Mouse (Mus musculus): ENCODE results near the gene Pgap3. TPM values are rescaled to one million over a fixed set of nuclear protein-coding genes. Genes with fewer than 3 reads are reported as not detected.

Pgap3 gene
- polyA plus RNA-seq, 1 experiment from 2014 or later, result 17.4 TPM

DNA sequence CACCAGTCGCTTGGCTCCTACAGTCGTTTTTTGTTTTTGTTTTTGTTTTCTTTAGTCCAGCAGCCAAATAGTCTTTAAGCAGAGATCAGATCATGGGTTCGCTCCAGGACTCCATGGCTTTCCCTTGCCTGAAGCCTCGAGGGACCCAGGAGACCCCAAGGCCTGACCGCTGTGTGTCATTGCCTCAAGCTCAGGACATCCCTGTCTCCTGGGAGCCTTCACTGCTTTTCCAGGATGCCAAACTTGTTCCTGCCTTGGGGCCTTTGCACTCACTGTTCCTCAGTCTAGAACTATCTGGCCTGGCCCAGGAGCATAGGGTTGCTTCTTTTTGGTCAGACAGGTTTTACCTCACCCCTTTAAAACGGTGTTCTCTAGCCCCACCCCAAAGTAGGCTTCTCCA, 6.3 kb upstream of the Pgap3 start:
- Histone ChIP-seq H3K36me3 (ENCODE audit: insufficient read depth, low read length) (no peaks in the 10 kb centered on the region), H3K4me1 (replicated peaks; ENCODE audit: insufficient read depth, low read length) (peaks cover 14% of the 10 kb centered on the region), H3K4me3 (replicated peaks; ENCODE audit: low read depth, low read length) (no peak overlapping the region), H3K4me2 (ENCODE audit: low read length) (no peak overlapping the region), H3K27me3 (ENCODE audit: insufficient read depth, low read length) (no peaks in the 10 kb centered on the region), H3K9ac (ENCODE audit: low read depth, low read length) (no peak overlapping the region), H3K27ac (no peak overlapping the region), H3K9me3 (replicated peaks; ENCODE audit: low read length) (no peaks in the 10 kb centered on the region)
- DNase-seq (ENCODE audit: low spot score), result no peak
- no peak for TF ChIP-seq CTCF (IDR thresholded peaks at IDR 0.05; ENCODE audit: low read depth)
- ATAC-seq (replicated peaks; ENCODE audit: low FRiP score, low read depth), result no peak
- WGBS, result 52% methylated on average over 6 of the region's 6 CpGs

DNA sequence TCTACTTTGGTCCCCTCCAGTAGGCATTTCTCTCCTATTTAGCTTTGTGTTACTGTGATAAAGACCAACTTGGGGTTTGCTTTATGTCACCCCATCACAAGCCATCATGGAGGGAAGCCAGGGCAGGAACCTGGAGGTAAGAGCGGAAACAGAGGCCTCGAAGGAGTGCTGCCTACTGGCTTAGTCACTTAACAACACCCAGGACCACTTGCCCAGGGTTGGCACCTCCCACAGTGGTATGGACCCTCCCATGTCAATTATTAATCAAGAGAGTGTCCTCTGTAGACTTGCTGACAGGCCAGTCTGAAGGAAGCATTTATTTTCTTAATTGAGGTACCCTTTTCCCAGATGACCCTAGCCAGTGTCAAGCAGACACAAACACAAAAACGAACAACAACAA, 526 bp upstream of the Pgap3 start:
- Histone ChIP-seq H3K4me2 (ENCODE audit: low read length) (peak overlapping the region; percentile 81), H3K27ac (peak overlapping the region; percentile 98), H3K9me3 (replicated peaks; ENCODE audit: low read length) (no peaks in the 10 kb centered on the region), H3K27me3 (ENCODE audit: insufficient read depth, low read length) (no peaks in the 10 kb centered on the region), H3K9ac (ENCODE audit: low read depth, low read length) (peak overlapping the region; percentile 81), H3K4me1 (replicated peaks; ENCODE audit: insufficient read depth, low read length) (peaks cover 4% of the 10 kb centered on the region), H3K36me3 (ENCODE audit: insufficient read depth, low read length) (no peaks in the 10 kb centered on the region), H3K4me3 (replicated peaks; ENCODE audit: low read depth, low read length) (peak overlapping the region; percentile 63)
- no peak for TF ChIP-seq CTCF (IDR thresholded peaks at IDR 0.05; ENCODE audit: low read depth)
- ATAC-seq (replicated peaks; ENCODE audit: low FRiP score, low read depth) (peak; percentile 57; the same call in 1 of the 2 replicates), DNase-seq (ENCODE audit: low spot score) (peak; percentile 50)
- WGBS, result 38% methylated on average over 3 of the region's 3 CpGs

GRCm38 (mm10) chr11:98397946-98398345, 2.3 kb downstream of the Pgap3 start:
- ATAC-seq (replicated peaks; ENCODE audit: low FRiP score, low read depth), result no peak
- no peak overlapping the region for H3K27ac ChIP-seq
- H3K4me1 ChIP-seq (replicated peaks; ENCODE audit: insufficient read depth, low read length), result peaks cover 23% of the 10 kb centered on the region
- H3K4me2 ChIP-seq (ENCODE audit: low read length), result no peak overlapping the region
- no peaks in the 10 kb centered on the region for H3K9me3 ChIP-seq (replicated peaks; ENCODE audit: low read length)
- H3K27me3 ChIP-seq (ENCODE audit: insufficient read depth, low read length), result no peaks in the 10 kb centered on the region
- TF ChIP-seq CTCF (IDR thresholded peaks at IDR 0.05; ENCODE audit: low read depth), result no peak
- no peaks in the 10 kb centered on the region for H3K36me3 ChIP-seq (ENCODE audit: insufficient read depth, low read length)
- no peak for DNase-seq (ENCODE audit: low spot score)
- no peak overlapping the region for H3K4me3 ChIP-seq (replicated peaks; ENCODE audit: low read depth, low read length)
- 95% methylated on average over 7 of the region's 7 CpGs for WGBS
- no peak overlapping the region for H3K9ac ChIP-seq (ENCODE audit: low read depth, low read length)

- no peaks in the 10 kb centered on the region for H3K9me3 ChIP-seq (replicated peaks; ENCODE audit: low read length)
- no peaks in the 10 kb centered on the region for H3K27me3 ChIP-seq (ENCODE audit: insufficient read depth, low read length)
- H3K4me1 ChIP-seq (replicated peaks; ENCODE audit: insufficient read depth, low read length), result peaks cover 31% of the 10 kb centered on the region
- 25% methylated on average over 4 of the region's 4 CpGs for WGBS
- DNase-seq (ENCODE audit: low spot score) (no peak), ATAC-seq (replicated peaks; ENCODE audit: low FRiP score, low read depth) (no peak)
- TF ChIP-seq CTCF (IDR thresholded peaks at IDR 0.05; ENCODE audit: low read depth), result no peak
- peak overlapping the region; percentile 79 for H3K27ac ChIP-seq
- no peak overlapping the region for H3K4me2 ChIP-seq (ENCODE audit: low read length)
- no peak overlapping the region for H3K4me3 ChIP-seq (replicated peaks; ENCODE audit: low read depth, low read length)
- H3K36me3 ChIP-seq (ENCODE audit: insufficient read depth, low read length), result no peaks in the 10 kb centered on the region
- H3K9ac ChIP-seq (ENCODE audit: low read depth, low read length), result no peak overlapping the region
Observed at GRCm38 (mm10) chr11:98395041-98395440, 5.2 kb downstream of the Pgap3 start.

GRCm38 (mm10) chr11:98394301-98394700, 6.0 kb downstream of the Pgap3 start:
- Histone ChIP-seq H3K36me3 (ENCODE audit: insufficient read depth, low read length) (no peaks in the 10 kb centered on the region), H3K27ac (peak overlapping the region; percentile 57; the same call in 1 of the 2 replicates), H3K27me3 (ENCODE audit: insufficient read depth, low read length) (no peaks in the 10 kb centered on the region), H3K4me1 (replicated peaks; ENCODE audit: insufficient read depth, low read length) (peaks cover 27% of the 10 kb centered on the region), H3K9me3 (replicated peaks; ENCODE audit: low read length) (no peaks in the 10 kb centered on the region), H3K4me2 (ENCODE audit: low read length) (0 out of 2 replicates have a peak overlapping the region, but pooled peaks have one; percentile 8), H3K9ac (ENCODE audit: low read depth, low read length) (no peak overlapping the region), H3K4me3 (replicated peaks; ENCODE audit: low read depth, low read length) (no peak overlapping the region)
- no peak for TF ChIP-seq CTCF (IDR thresholded peaks at IDR 0.05; ENCODE audit: low read depth)
- ATAC-seq (replicated peaks; ENCODE audit: low FRiP score, low read depth) (no peak), DNase-seq (ENCODE audit: low spot score) (peak; percentile 57)
- WGBS, result 25% methylated on average over 6 of the region's 6 CpGs

- Histone ChIP-seq H3K36me3 (ENCODE audit: insufficient read depth, low read length) (no peaks in the 10 kb centered on the region), H3K4me2 (ENCODE audit: low read length) (no peak overlapping the region), H3K9me3 (replicated peaks; ENCODE audit: low read length) (no peaks in the 10 kb centered on the region), H3K9ac (ENCODE audit: low read depth, low read length) (no peak overlapping the region), H3K27ac (peak overlapping the region; percentile 57), H3K4me3 (replicated peaks; ENCODE audit: low read depth, low read length) (no peak overlapping the region), H3K4me1 (replicated peaks; ENCODE audit: insufficient read depth, low read length) (peaks cover 35% of the 10 kb centered on the region), H3K27me3 (ENCODE audit: insufficient read depth, low read length) (no peaks in the 10 kb centered on the region)
- ATAC-seq (replicated peaks; ENCODE audit: low FRiP score, low read depth) (0 out of 2 replicates have a peak, but pooled peaks have one; percentile 11), DNase-seq (ENCODE audit: low spot score) (no peak)
- WGBS, result 60% methylated on average over 6 of the region's 6 CpGs
- TF ChIP-seq CTCF (IDR thresholded peaks at IDR 0.05; ENCODE audit: low read depth), result no peak
Observed at GRCm38 (mm10) chr11:98393317-98393716, 7.0 kb downstream of the Pgap3 start.

DNA sequence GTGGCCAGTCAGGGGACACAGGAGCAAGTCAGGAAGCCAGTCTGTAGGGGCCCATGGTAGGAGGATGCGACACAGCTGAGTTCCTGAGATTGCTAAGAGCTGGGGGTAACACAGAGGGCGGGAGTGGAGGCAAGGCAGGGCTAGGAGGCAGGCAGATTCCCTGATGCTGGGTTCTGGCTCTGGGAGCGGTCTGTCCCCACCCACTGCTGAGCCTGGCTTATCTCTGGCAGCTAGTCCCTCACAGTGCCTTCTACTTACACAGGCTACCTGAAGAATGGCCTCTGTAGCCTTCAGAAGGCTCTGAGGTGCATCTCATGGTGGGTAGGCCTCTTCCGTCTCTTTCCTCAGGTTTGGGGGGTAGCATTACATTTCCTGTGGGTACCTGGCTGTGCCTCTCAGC, 7.6 kb downstream of the Pgap3 start:
- Histone ChIP-seq H3K4me2 (ENCODE audit: low read length) (no peak overlapping the region), H3K27ac (peak overlapping the region; percentile 47), H3K4me3 (replicated peaks; ENCODE audit: low read depth, low read length) (no peak overlapping the region), H3K27me3 (ENCODE audit: insufficient read depth, low read length) (peaks cover 4% of the 10 kb centered on the region), H3K36me3 (ENCODE audit: insufficient read depth, low read length) (no peaks in the 10 kb centered on the region), H3K4me1 (replicated peaks; ENCODE audit: insufficient read depth, low read length) (peaks cover 36% of the 10 kb centered on the region), H3K9ac (ENCODE audit: low read depth, low read length) (0 out of 2 replicates have a peak overlapping the region, but pooled peaks have one; percentile 1), H3K9me3 (replicated peaks; ENCODE audit: low read length) (no peaks in the 10 kb centered on the region)
- DNase-seq (ENCODE audit: low spot score) (no peak), ATAC-seq (replicated peaks; ENCODE audit: low FRiP score, low read depth) (no peak)
- TF ChIP-seq CTCF (IDR thresholded peaks at IDR 0.05; ENCODE audit: low read depth), result no peak
- WGBS, result 57% methylated on average over 4 of the region's 4 CpGs

Measured in kidney, postnatal 0 days (tissue).